Mouse (Mus musculus) myocyte (in vitro differentiated cells): ENCODE data around the gene Aldh16a1.

ENCODE experiments used
- E2F4 ChIP-seq: IDR thresholded peaks from one replicate; pipeline ENCODE4 v1.6.1; 2011; ENCODE audit warnings: mild to moderate bottlenecking, control low read depth, moderate library complexity; ENCODE audit not compliant: insufficient read depth
- MAX ChIP-seq: IDR thresholded peaks from one replicate; pipeline ENCODE4 v1.6.1; 2011; ENCODE audit warnings: low read depth, mild to moderate bottlenecking, control low read depth
- MYOD1 ChIP-seq, 3 experiments: IDR thresholded peaks; one replicate each; pipeline ENCODE4 v1.6.1; 2011; ENCODE audit warnings: control low read depth in 2 of 3, low read depth in 2 of 3, mild to moderate bottlenecking in 2 of 3, moderate library complexity in 1 of 3; ENCODE audit not compliant: insufficient read length in 2 of 3, control insufficient read depth in 1 of 3
- POLR2A ChIP-seq: IDR thresholded peaks from one replicate; pipeline ENCODE4 v1.6.1; 2011; ENCODE audit warnings: low read depth, mild to moderate bottlenecking, control low read depth, moderate library complexity; ENCODE audit not compliant: insufficient read length
- POLR2AphosphoS2 ChIP-seq: IDR thresholded peaks from one replicate; pipeline ENCODE4 v1.6.1; 2011; ENCODE audit warnings: low read depth, control low read depth; ENCODE audit not compliant: insufficient read length
- SRF ChIP-seq: IDR thresholded peaks from one replicate; pipeline ENCODE4 v1.6.1; 2011; ENCODE audit warnings: low read depth; ENCODE audit not compliant: control insufficient read depth, insufficient read length
- USF1 ChIP-seq: IDR thresholded peaks from one replicate; pipeline ENCODE4 v1.6.1; 2011; ENCODE audit warnings: low read depth, mild to moderate bottlenecking, control low read depth, moderate library complexity

DNA sequence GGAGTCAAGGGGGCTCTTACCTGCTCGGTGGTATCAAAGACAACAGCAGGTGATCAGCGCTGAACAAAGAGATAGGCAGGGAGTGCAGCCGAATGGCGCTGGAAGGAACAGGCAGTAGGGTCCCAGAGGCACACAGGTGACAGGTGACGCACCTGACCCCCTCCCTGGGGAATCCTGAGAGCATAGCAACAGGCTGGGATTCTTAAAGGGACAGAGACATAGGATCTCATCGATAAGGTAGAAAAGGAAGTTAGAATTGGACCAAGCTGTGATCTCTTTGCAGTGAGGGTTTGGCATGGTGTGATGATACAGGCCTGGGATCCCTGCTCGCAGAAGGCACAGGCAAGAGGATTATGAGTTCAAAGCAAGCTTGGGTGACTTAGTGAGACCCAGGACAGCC lies 25.1 kb upstream of the Aldh16a1 start, which contains the start of gene Gfy:
- TF ChIP-seq E2F4 (no peak), MYOD1 (IDR thresholded peaks at IDR 0.05; ENCODE audit: control insufficient read depth in 1 of 3, insufficient read length in 2 of 3, low read depth in 2 of 3) (no peak), USF1 (no peak), POLR2A (no peak), SRF (no peak), POLR2AphosphoS2 (no peak), MAX (no peak)
